Mouse (Mus musculus) liver, postnatal 0 days (tissue): Measurements from ENCODE around the gene Elovl5. TPM values are rescaled to one million over a fixed set of nuclear protein-coding genes. Genes with fewer than 3 reads are reported as not detected.

Source experiments
- ATAC-seq: fragments of 200-750 bp; cut with Nextera tagmentation; 2 replicates; pipeline ENCODE4 v1.8.0; 2017; ENCODE audit warnings: mild to moderate bottlenecking, moderate library complexity
- DNase-seq: peaks from one replicate; pipeline ENCODE4 v3.0.0-alpha.2; 2016
- H3K27ac ChIP-seq: fragments of 300-500 bp; sonication (generic); 2 replicates; pipeline ENCODE4 v1.5.1; 2014; ENCODE audit warnings: antibody characterized with exemption, moderate library complexity, mild to moderate bottlenecking, low read depth
- H3K27me3 ChIP-seq: fragments of 300-500 bp; sonication (generic); 2 replicates; pipeline ENCODE4 v1.6.1; 2014; ENCODE audit warnings: low read length, control low read depth, mixed read lengths; ENCODE audit not compliant: insufficient read depth
- H3K36me3 ChIP-seq: fragments of 300-500 bp; sonication (generic); replicated peaks from 2 replicates; pipeline ENCODE4 v1.6.1; 2014; ENCODE audit warnings: mild to moderate bottlenecking, control low read depth, low read length, moderate library complexity, mixed read lengths; ENCODE audit not compliant: insufficient read depth
- H3K4me1 ChIP-seq: fragments of 300-500 bp; sonication (generic); 2 replicates; pipeline ENCODE4 v1.6.1; 2014; ENCODE audit warnings: antibody characterized with exemption, mild to moderate bottlenecking, control low read depth; ENCODE audit not compliant: insufficient read depth
- H3K4me2 ChIP-seq: fragments of 300-500 bp; sonication (generic); 2 replicates; pipeline ENCODE4 v1.6.1; 2014; ENCODE audit warnings: low read depth, mild to moderate bottlenecking, low read length, moderate library complexity, mixed read lengths
- H3K4me3 ChIP-seq: fragments of 300-500 bp; sonication (generic); 2 replicates; pipeline ENCODE4 v1.5.1; 2014; ENCODE audit warnings: low read depth, low read length
- H3K9ac ChIP-seq: fragments of 300-500 bp; sonication (generic); replicated peaks from 2 replicates; pipeline ENCODE4 v1.6.1; 2014; ENCODE audit warnings: mild to moderate bottlenecking, moderate library complexity
- H3K9me3 ChIP-seq: fragments of 300-500 bp; sonication (generic); 2 replicates; pipeline ENCODE4 v1.6.1; 2016; ENCODE audit warnings: mild to moderate bottlenecking, control low read depth, low read length, mixed read lengths
- CTCF ChIP-seq: sonication (generic); IDR thresholded peaks from 2 replicates; pipeline ENCODE4 v1.5.1; 2016; ENCODE audit warnings: antibody characterized with exemption, low read depth
- EP300 ChIP-seq: IDR thresholded peaks from 2 replicates; pipeline ENCODE4 v1.6.1; 2016; ENCODE audit warnings: antibody characterized with exemption, low read depth, mild to moderate bottlenecking
- WGBS: fragments of 180-500 bp; shearing (Covaris S2); extraction: QIAGEN DNeasy Blood & Tissue Kit; methylation state at CpG from one replicate; pipeline ENCODE4 v1.1.7; 2014; ENCODE audit not compliant: insufficient replicate concordance; 5-methylcytosine and 5-hydroxymethylcytosine counted together
- polyA plus RNA-seq: library from polyadenylated mRNA; unstranded; fragments of >200 nt; fragmentation: Nextera tagmentation; extraction: Ambion mirVana; gene quantifications from 2 replicates; pipeline ENCODE4 v1.2.1, GENCODE M21; 2015

The Elovl5 gene
- polyA plus RNA-seq, 1 experiment from 2014 or later: 107 TPM

DNA sequence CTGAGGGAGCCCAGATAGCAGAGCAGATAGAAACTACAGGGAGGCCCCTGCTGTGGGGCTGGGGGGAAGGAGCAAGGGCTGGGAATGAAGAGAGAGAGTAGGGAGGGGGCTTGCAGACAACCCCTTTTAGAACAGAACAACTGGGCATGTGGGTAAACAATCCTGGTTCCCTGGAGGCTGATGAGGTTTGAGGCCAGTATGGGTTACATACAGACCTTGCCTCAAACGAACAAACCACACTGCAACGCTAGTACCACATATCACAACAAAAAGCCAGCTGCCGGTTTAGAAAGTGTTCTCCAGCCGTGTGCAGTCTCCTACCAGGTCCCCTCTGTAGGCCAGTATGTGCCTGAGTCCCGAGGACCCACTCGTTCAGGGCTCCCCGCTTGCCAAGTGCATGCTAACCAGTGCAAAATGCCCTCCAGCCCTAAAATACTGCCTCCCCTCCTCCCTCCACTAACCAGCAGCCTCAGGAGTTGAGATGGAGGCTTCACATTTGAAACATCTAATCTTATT, 32.6 kb downstream of the Elovl5 start:
- ATAC-seq: no peak
- Histone ChIP-seq H3K27ac (peak overlapping the region; percentile 9; the same call in 1 of the 2 replicates), H3K27me3 (no peaks in the 10 kb centered on the region), H3K9ac (0 out of 2 replicates have a peak overlapping the region, but pooled peaks have one; percentile 17), H3K36me3 (no peaks in the 10 kb centered on the region), H3K4me2 (no peak overlapping the region), H3K4me1 (peaks cover 12% of the 10 kb centered on the region; the same call in 1 of the 2 replicates), H3K9me3 (no peaks in the 10 kb centered on the region), H3K4me3 (no peak overlapping the region)
- no peak for DNase-seq
- TF ChIP-seq CTCF (no peak), EP300 (no peak)
- 45% methylated on average over 7 of the region's 7 CpGs for WGBS

DNA sequence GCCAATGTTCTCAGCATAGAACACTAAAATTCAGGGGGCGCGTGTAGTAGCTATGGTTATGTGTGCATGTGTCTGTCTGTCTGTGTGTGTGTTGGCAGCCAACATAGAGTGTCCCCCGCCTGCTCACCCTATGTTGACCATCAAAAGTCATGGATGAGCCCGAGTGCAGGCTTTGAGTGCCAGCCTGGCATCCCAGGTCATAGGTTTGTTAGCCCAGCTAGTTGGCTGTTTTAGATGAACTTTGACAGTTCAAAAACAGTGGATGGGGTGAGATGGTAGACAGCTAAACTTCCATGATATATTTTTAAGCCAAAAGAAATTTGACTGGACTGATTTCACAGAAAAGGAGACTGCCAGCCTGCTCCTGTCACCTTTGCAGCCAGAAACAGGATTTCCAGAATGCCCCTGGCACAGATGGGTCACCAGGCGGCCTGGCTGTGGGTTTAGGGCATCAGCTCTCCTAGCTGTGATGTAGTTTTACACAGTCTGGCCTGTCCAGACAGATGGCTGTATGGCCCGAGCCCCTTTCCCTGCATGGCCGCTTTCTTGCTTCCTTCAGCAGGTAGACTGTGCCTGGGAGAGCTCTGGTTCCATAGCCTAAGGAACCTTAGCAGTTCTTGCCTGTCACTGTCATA, 33.8 kb downstream of the Elovl5 start:
- Histone ChIP-seq H3K4me2 (no peak overlapping the region), H3K36me3 (no peaks in the 10 kb centered on the region), H3K4me1 (peaks cover 16% of the 10 kb centered on the region), H3K9ac (no peak overlapping the region; the same call in 1 of the 2 replicates), H3K27ac (peak overlapping the region; percentile 51; the same call in 1 of the 2 replicates), H3K9me3 (no peaks in the 10 kb centered on the region), H3K4me3 (no peak overlapping the region), H3K27me3 (no peaks in the 10 kb centered on the region)
- TF ChIP-seq CTCF: no peak
- peak; percentile 72 for TF ChIP-seq EP300
- no peak for DNase-seq
- peak; percentile 75 for ATAC-seq
- 76% methylated on average over 7 of the region's 7 CpGs for WGBS

DNA sequence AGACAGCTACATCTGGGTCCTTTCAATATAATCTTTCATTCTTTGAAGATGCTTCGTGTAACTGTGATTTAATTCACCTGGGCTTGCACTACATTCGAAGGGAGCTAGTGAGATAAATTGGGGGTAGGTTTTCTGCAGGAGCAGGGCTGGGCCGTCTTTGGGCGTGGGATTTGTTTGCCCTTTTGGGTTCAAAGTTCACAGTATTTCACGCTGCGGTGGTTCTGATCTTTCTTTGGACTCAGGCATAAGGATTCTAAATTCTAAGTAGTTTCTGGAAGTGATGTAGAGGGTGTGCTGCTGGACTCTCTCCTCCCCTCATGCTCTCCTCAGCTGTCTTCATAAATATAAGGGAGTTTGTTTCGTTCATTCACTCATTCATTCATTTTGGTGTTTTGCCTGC, 34.8 kb downstream of the Elovl5 start:
- Histone ChIP-seq H3K4me3 (no peak overlapping the region), H3K36me3 (0 out of 2 replicates have a peak, but pooled peaks cover under 1% of the 10 kb centered on the region), H3K4me2 (no peak overlapping the region), H3K27ac (no peak overlapping the region), H3K27me3 (no peaks in the 10 kb centered on the region), H3K9ac (no peak overlapping the region), H3K4me1 (peaks cover 16% of the 10 kb centered on the region), H3K9me3 (no peaks in the 10 kb centered on the region)
- ATAC-seq: no peak
- TF ChIP-seq EP300 (no peak), CTCF (no peak)
- 62% methylated on average over 7 of the region's 7 CpGs for WGBS
- no peak for DNase-seq

DNA sequence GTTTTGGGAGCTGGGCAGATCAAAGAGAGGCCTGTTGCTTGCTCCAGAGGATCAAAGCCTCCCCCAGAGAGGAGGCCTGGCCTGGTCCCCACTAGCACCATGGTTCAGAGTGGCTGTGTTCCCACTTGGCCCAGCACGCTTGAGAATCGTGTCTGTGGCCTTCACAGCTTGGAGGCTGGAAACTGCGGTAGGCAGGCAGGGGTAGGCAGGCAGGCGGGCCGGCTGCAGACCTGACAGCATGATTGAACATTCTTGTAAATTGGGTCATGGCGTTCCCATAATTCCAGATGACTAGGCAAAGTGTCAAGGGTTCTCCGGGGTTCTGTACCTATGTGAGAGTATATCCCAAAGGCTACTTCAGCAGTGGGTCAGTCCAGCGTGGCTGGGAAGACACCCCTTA, 35.9 kb downstream of the Elovl5 start:
- Histone ChIP-seq H3K9ac (no peak overlapping the region), H3K4me2 (no peak overlapping the region), H3K27ac (no peak overlapping the region), H3K27me3 (no peaks in the 10 kb centered on the region), H3K4me1 (peaks cover 16% of the 10 kb centered on the region), H3K4me3 (no peak overlapping the region), H3K9me3 (no peaks in the 10 kb centered on the region), H3K36me3 (0 out of 2 replicates have a peak, but pooled peaks cover 6% of the 10 kb centered on the region)
- DNase-seq (no peak), ATAC-seq (no peak)
- 83% methylated on average over 8 of the region's 8 CpGs for WGBS
- TF ChIP-seq EP300 (no peak), CTCF (no peak)

DNA sequence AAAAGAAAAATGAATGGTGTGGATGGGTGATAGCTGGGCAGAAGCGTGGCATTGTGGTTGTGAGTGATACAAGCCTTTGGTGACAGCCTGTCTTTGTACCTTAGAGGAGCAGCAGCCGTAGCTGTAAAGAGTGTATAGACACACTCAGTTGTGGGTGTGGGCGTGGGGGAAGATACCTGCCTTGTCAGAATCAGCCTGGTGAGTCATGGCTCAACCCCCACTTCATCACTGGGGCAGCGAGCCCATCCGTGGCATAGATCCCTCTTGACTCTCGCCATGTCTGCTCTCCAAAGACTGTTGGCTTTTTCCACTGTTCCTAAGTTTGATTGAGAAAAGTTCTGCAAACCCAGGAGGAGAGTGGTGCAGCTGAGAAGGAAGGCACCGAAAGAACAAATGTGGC, 37.3 kb downstream of the Elovl5 start:
- 79% methylated on average over 7 of the region's 7 CpGs for WGBS
- Histone ChIP-seq H3K27me3 (no peaks in the 10 kb centered on the region), H3K9ac (no peak overlapping the region), H3K4me2 (no peak overlapping the region), H3K9me3 (no peaks in the 10 kb centered on the region), H3K4me3 (no peak overlapping the region), H3K4me1 (peaks cover 12% of the 10 kb centered on the region), H3K27ac (no peak overlapping the region), H3K36me3 (peaks cover 15% of the 10 kb centered on the region; the same call in 1 of the 2 replicates)
- no peak for ATAC-seq
- TF ChIP-seq EP300 (no peak), CTCF (no peak)
- DNase-seq: no peak

DNA sequence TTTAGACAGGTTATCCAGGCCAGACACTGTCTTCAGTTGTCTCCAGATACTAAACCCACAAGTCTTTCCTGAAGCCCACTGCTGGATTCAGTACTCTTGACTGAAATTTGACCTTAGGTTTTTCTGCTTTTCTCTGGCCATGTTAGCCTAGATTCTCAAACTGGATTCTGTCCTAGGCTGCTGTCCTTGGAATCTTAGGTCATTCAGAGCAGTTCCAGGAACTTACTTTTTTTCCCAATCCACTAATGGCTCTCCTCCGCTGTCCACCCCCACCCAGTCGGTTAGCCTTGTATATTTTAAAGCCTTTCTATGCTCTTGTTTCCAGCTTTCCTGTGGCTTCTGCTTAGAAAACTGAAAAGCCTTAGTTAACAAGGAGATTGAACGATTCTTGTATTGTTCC, 37.8 kb downstream of the Elovl5 start:
- no peak overlapping the region for H3K9ac ChIP-seq
- H3K27ac ChIP-seq: no peak overlapping the region
- ATAC-seq: no peak
- peaks cover 15% of the 10 kb centered on the region; the same call in 1 of the 2 replicates for H3K36me3 ChIP-seq
- no peak overlapping the region for H3K4me2 ChIP-seq
- no peaks in the 10 kb centered on the region for H3K27me3 ChIP-seq
- WGBS: 72% methylated on average over 3 of the region's 3 CpGs
- DNase-seq: no peak
- TF ChIP-seq CTCF (no peak), EP300 (no peak)
- no peaks in the 10 kb centered on the region for H3K9me3 ChIP-seq
- H3K4me3 ChIP-seq: no peak overlapping the region
- H3K4me1 ChIP-seq: peaks cover 9% of the 10 kb centered on the region
